Mouse (Mus musculus): Measurements from ENCODE around the gene Pakap.

GRCm38 (mm10) chr4:57852461-57853040 lies 284.6 kb downstream of the Pakap start:
- TF ChIP-seq CTCF (IDR thresholded peaks at IDR 0.05; ENCODE audit: insufficient read depth, low read depth, low read length) (no peak), POLR2A (IDR thresholded peaks at IDR 0.05; ENCODE audit: insufficient read depth, low read depth, low read length) (no peak)
